Mouse (Mus musculus): ENCODE results near the gene Cdk14.
A peak's percentile ranks its signal among the peaks of the same experiment; 100 is the strongest.
"Not testable (repeated sequence)": the region's sequence is repeated elsewhere in the genome, so short reads cannot be mapped to it uniquely, and the experiment has no call there.

Cdk14 gene

GRCm38 (mm10) chr5:4986181-4986580 is 433.9 kb downstream of the Cdk14 start:
- DNase-seq (ENCODE audit: low spot score), result no peak

GRCm38 (mm10) chr5:4979551-4979950 is 440.6 kb downstream of the Cdk14 start:
- DNase-seq (ENCODE audit: low spot score), result no peak

DNA sequence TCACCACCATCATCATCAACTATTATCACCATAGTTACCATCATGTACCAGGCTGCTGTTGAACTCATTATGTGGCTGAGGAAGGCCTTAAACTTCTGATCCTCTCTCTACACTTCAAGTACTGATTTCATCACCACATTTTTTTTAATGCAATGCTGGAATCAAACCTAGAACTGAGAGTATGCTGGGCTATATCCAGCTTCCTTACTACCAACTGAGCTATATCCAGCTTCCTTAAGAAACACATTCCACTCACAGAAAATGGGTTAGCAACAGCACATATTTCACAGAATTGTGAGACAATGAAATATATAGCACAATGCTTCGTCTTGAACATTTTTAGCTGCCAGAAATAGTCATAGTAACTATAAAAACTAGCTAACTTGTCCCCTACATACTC is 446.7 kb downstream of the Cdk14 start:
- DNase-seq (ENCODE audit: low spot score), result no peak

- peak; percentile 62 for DNase-seq (ENCODE audit: low spot score)
Measured at GRCm38 (mm10) chr5:4962063-4962610, 458.0 kb downstream of the Cdk14 start.

DNA sequence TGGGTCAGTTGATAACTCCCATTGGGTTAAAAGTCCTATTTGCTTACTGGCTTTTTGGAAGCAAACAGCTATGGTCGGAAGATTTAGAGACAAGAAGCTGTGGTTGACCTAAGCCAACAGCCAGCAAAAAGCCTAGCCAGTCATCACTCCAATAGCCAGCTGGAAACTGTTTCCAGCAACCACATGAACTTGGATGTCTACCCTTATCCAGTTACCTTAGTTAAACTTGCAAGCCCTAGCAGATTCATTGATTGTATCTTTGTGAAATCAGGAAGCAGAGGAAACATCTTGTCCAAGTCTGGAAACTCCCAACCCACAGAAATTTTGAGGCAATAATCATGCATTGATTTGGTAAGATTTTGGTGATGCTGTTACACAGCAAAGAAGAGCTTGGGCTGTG is 458.5 kb downstream of the Cdk14 start:
- no peak for DNase-seq (ENCODE audit: low spot score)

DNA sequence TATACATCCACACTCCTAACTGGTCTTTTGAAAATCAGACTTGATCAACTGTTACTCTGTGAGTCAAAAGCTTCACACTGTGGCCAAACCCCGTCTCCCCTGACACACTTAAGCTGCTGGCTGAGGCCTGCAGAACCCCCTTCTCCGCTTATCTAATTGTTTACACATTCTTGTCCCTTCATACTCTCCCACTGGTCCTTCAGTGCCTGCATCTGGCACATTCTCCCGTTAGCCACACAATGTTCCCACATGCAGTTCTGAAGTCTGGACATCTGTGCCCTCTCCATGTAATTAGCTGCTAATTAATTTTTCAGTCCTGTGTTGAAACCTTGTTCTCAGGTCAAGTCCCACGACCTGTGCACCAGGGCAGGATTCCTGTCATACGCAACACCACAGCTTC is 460.7 kb downstream of the Cdk14 start:
- no peak for DNase-seq (ENCODE audit: low spot score)

- DNase-seq (ENCODE audit: low spot score), result no peak
Measured at GRCm38 (mm10) chr5:4955993-4956392, 464.1 kb downstream of the Cdk14 start.

DNA sequence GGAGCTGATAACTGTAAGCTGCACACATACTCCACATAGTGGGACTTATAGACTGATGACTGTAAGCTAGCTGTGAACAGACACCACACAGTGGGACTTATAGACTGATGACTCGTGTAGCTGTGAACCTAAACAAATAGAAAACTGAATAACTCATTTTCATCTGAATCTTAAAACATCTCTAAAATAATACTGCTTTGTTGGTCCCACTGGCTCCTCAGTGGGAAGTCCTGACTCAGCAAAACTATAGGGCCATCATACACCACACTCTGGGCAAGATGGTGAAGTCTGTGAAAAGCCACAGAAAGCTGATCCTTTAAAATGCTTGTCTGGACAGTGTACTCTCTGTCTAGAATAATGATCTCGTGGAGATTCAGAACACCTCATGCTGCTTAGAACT is 464.7 kb downstream of the Cdk14 start:
- DNase-seq (ENCODE audit: low spot score), result no peak

- no peak for DNase-seq (ENCODE audit: low spot score)
Measured at GRCm38 (mm10) chr5:4949433-4949832, 470.7 kb downstream of the Cdk14 start.

DNA sequence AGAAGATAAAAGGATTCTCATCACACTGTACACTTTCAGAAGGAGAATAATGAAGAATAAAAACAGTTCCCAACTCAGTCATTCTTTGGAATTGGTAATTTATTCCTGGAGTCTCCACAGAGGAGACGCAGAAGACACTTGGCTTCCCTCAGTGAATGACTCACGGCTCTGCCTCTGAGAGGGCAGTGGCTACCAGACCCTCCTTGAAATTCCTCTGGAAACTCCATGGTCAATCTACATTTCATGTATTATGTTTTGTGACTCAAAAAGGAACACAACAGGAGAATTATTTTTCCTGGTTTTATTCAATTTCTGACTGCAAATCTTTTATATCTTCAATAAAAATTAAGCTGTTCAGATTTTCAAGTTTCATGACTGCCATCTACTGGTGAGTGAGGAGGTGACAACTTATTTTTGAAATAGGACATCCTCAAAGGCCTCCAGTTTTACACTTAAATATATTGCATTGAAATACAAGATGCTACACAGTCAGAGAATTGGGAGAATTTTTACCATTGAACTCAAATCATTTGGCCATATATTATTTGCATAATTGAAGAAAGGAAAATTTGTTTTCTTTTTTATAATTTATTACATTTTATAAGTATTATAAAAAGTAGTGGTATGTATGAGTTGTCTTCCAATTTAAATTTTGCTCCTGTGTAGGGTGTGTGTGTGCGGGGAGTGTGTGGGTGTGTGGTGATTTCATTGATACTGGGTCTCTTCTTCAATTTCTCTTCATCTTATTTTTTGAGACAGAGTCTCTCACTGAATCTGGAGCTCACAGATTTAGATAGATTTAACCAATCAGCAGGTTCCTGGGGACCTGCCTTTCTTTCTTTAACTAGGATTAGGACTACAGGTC is 471.8 kb downstream of the Cdk14 start:
- DNase-seq (ENCODE audit: low spot score), result peak; percentile 4

DNA sequence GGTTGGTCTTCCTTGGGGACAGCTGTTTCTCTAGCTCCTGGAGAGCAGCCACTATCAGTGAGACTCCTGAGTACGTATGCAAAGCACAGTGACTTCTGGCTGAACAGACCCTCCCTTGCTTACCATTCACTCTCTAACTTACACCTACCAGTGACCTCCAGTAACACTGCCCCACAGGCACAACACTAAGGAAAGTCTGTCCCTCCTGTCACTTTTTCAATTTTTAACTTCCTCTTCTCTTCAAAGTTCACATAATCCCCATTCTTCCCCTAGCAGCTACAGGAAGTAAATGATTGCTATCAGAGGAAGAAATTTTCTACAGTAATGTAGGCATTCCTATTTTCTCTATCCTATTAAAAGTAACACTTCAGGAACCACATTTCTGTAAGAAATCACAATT is 485.0 kb downstream of the Cdk14 start:
- no peak for DNase-seq (ENCODE audit: low spot score)

DNA sequence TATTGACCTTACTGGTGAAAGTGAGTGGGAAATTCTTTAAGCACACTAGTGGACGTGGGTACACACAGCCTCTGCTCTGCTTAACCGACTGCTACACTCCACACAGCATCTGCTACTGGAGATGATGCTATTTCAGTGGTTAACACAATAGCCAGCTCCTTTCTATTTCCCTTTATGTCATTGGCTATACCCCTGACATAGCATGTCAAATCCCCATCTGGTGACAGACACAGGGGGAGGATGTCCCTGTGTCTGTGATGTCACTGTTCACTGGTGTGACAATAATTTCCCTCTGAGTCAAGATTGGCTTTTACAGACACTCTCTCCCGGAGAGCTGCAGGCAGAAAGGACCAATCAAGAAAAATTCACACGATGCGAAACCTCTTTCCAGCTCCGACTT is 485.6 kb downstream of the Cdk14 start:
- no peak for DNase-seq (ENCODE audit: low spot score)

- DNase-seq (ENCODE audit: low spot score), result no peak
Measured at GRCm38 (mm10) chr5:4931539-4932143, 488.5 kb downstream of the Cdk14 start.

- no peak for DNase-seq (ENCODE audit: low spot score)
Measured at GRCm38 (mm10) chr5:4929628-4930027, 490.5 kb downstream of the Cdk14 start.

DNA sequence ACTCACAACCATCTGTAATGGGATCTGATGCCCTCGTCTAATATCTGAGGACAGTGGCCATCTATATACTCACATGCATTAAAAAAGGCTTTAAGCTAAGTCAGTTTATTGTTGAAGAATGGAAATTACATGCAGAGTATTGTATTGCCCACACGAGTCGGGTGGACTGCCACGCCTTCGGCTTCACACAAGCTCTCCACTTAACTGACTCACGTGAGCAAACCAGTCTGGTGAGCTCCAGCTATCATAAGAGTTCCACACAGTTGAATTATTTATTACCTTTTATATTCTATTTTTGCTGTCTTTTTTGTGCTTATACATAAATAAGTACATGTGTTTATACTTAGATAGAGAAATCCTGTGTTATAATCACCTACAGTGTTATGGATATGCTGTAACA is 495.2 kb downstream of the Cdk14 start:
- DNase-seq (ENCODE audit: low spot score), result no peak

GRCm38 (mm10) chr5:4918376-4918775 is 501.7 kb downstream of the Cdk14 start:
- DNase-seq (ENCODE audit: low spot score), result peak; percentile 76

GRCm38 (mm10) chr5:4917743-4918142 is 502.4 kb downstream of the Cdk14 start:
- DNase-seq (ENCODE audit: low spot score), result no peak

- DNase-seq (ENCODE audit: low spot score), result no peak
Measured at GRCm38 (mm10) chr5:4917274-4917673, 502.8 kb downstream of the Cdk14 start.

DNA sequence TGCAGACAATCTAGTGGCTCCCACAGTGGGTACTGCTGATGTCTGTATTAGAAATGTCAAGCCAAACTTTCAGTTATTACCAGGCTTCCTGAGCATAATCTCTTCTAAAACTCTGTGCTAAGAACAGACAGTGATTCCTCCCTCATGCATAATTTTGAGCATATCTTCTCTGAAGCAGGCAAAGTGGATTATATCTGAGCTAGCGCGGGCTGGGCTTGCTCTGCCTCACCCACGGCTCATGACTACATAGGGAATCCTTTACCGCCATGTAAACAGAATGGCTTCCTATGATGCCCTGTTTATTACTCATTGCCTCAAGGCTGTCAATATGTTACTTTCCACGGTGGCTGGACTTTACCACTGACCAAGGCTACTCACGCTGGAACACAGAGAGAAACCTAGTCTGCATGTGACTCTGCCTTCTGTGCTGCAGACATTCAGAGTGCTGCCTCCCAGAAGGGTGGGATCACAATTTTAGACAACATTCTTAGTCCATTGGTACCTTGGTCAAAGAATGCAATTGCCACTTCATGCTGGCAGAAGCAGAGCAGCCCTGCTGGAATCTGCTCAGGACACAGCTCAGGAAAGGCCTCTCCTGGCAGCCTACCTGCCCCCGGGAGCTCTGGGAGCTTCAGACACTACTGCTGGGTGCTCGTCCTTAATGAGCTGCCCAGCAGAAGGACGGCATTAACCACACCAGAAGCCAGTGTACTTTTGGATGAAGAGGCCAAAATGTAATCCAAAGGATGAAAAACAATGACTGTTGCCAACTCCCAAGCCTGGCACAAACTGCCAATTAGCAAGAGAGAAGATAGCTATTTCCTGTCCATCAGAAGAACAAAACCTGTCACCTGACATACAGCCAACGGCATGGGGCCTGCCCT is 503.5 kb downstream of the Cdk14 start:
- no peak for DNase-seq (ENCODE audit: low spot score)

DNA sequence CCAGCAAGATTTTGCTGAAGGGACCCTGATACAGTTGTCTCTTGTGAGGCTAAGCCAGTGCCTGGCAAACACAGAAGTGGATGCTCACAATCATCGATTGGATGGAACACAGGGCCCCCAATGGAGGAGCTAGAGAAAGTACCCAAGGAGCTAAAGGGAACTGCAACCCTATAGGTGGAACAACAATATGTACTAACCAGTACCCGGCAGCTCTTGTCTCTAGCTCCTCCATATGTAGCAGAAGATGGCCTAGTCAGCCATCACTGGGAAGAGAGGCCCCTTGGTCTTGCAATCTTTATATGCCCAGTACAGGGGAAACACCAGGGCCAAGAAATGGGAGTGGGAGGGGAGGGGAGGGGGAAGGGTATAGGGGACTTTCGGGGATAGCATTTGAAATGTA is 515.2 kb downstream of the Cdk14 start:
- not testable (repeated sequence) for DNase-seq (ENCODE audit: low spot score)

GRCm38 (mm10) chr5:4898241-4898640 is 521.9 kb downstream of the Cdk14 start:
- no peak for DNase-seq (ENCODE audit: low spot score)

DNA sequence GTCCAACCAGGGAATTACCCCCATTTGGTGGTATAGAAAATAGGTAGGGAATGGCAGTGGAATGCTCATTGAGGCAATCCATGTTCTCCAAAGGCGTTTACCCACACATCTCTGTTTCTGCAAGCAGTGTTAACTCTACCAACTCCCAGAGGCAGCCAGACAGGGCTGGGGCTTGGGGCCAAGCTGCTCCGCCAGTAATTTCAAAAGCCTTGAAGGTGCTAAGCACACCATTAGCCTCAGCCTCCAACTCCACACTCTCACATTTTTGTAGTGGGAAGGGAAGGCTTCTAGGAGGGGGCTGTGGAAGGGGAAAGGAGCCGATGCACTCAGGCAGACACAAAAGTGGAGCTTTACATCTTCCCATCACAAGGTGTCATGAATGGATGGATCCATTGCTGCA is 525.1 kb downstream of the Cdk14 start:
- no peak for DNase-seq (ENCODE audit: low spot score)

GRCm38 (mm10) chr5:4893852-4894207 is 526.3 kb downstream of the Cdk14 start:
- DNase-seq (ENCODE audit: low spot score), result no peak

All from testis, postnatal 10 days (tissue).